Mouse (Mus musculus) hematopoietic stem cell, adult 5-6 weeks (primary cell): ENCODE results near the gene Spns1. TPM values are rescaled to one million over a fixed set of nuclear protein-coding genes. Genes with fewer than 3 reads are reported as not detected.

Experiments used
- total RNA-seq: library from RNA; stranded (forward); fragments of 172-1452, 232-1000 nt; gene quantifications from 2 replicates; pipeline ENCODE4 v1.2.3, GENCODE M21; 2017

Gene Spns1
- total RNA-seq, 1 experiment from 2014 or later = 8.6 TPM

Other genes with a start within 250 kb of the Spns1 start
- gene Xpo6, start 176.9 kb downstream of the Spns1 start, total RNA-seq = 57.4 and 73.4 TPM in 2 replicates
- 3.8 and 5.4 TPM in 2 replicates for gene Sbk1, start 104.8 kb downstream of the Spns1 start, total RNA-seq
- gene Lat, start 7.9 kb downstream of the Spns1 start, total RNA-seq = 31.5 and 51.5 TPM in 2 replicates
- gene Nfatc2ip, start 19.3 kb upstream of the Spns1 start, total RNA-seq = 13.6 and 14.4 TPM in 2 replicates
- gene Cd19, start 37.4 kb upstream of the Spns1 start, total RNA-seq = not detected in 2 replicates
- 33.8 and 36.4 TPM in 2 replicates for gene Rabep2, start 51.3 kb upstream of the Spns1 start, total RNA-seq
- 0.30 TPM in 1 of 2 replicates, not detected in the other for gene Atp2a1, start 85.7 kb upstream of the Spns1 start, total RNA-seq
- gene Sh2b1, start 98.0 kb upstream of the Spns1 start, total RNA-seq = 15.3 and 20.9 TPM in 2 replicates
- 48.1 and 99.2 TPM in 2 replicates for gene Tufm, start 109.9 kb upstream of the Spns1 start, total RNA-seq
- 40.0 and 40.2 TPM in 2 replicates for gene Atxn2l, start 126.0 kb upstream of the Spns1 start, total RNA-seq
- 187 and 207 TPM in 2 replicates for gene Eif3c, start 189.0 kb upstream of the Spns1 start, total RNA-seq
- 24.8 and 26.0 TPM in 2 replicates for gene Apobr, start 207.5 kb upstream of the Spns1 start, total RNA-seq
- gene Cln3, start 208.4 kb upstream of the Spns1 start, total RNA-seq = 26.1 and 57.4 TPM in 2 replicates
- 3.2 and 3.6 TPM in 2 replicates for gene Il27, start 217.5 kb upstream of the Spns1 start, total RNA-seq